Mouse (Mus musculus): ENCODE results near the gene Ccnd1.

Gene Ccnd1

GRCm38 (mm10) chr7:144938661-144939343 lies 923 bp downstream of the Ccnd1 start:
- no peak for DNase-seq

GRCm38 (mm10) chr7:144937899-144938517 lies 1.7 kb downstream of the Ccnd1 start:
- DNase-seq = no peak

GRCm38 (mm10) chr7:144937490-144937889 lies 2.2 kb downstream of the Ccnd1 start:
- DNase-seq = peak; percentile 73 to 85

- DNase-seq = no peak
These were observed 3.3 kb downstream of the Ccnd1 start for GRCm38 (mm10) chr7:144936311-144936880.

GRCm38 (mm10) chr7:144935563-144935962 lies 4.2 kb downstream of the Ccnd1 start:
- no peak for DNase-seq

- no peak for DNase-seq
These were observed 4.8 kb downstream of the Ccnd1 start for GRCm38 (mm10) chr7:144934901-144935300.

GRCm38 (mm10) chr7:144933796-144934195 lies 5.9 kb downstream of the Ccnd1 start:
- DNase-seq = no peak

GRCm38 (mm10) chr7:144933336-144933735 lies 6.4 kb downstream of the Ccnd1 start:
- no peak for DNase-seq

- no peak for DNase-seq
These were observed 7.3 kb downstream of the Ccnd1 start for GRCm38 (mm10) chr7:144932389-144932937.

GRCm38 (mm10) chr7:144931778-144932177 lies 7.9 kb downstream of the Ccnd1 start:
- DNase-seq = no peak

- DNase-seq = no peak
These were observed 9.8 kb downstream of the Ccnd1 start for GRCm38 (mm10) chr7:144929931-144930330.

- no peak for DNase-seq
These were observed 10.2 kb downstream of the Ccnd1 start for GRCm38 (mm10) chr7:144929506-144929905.

GRCm38 (mm10) chr7:144928889-144929210 lies 10.9 kb downstream of the Ccnd1 start:
- no peak for DNase-seq

GRCm38 (mm10) chr7:144928009-144928888 lies 11.5 kb downstream of the Ccnd1 start:
- no peak for DNase-seq

GRCm38 (mm10) chr7:144927591-144927990 lies 12.1 kb downstream of the Ccnd1 start:
- no peak for DNase-seq

GRCm38 (mm10) chr7:144918823-144919222 lies 20.9 kb downstream of the Ccnd1 start:
- no peak for DNase-seq

GRCm38 (mm10) chr7:144914948-144915750 lies 24.6 kb downstream of the Ccnd1 start, which contains the start of gene LTO1:
LTO1 (plus strand) TSS chr7:144915100.
- peak; percentile 85 to 90 for DNase-seq

- no peak for DNase-seq
These were observed 25.3 kb downstream of the Ccnd1 start for GRCm38 (mm10) chr7:144914296-144914947.

GRCm38 (mm10) chr7:144912897-144913296 lies 26.8 kb downstream of the Ccnd1 start:
- DNase-seq = no peak

- no peak for DNase-seq
These were observed 28.6 kb downstream of the Ccnd1 start for GRCm38 (mm10) chr7:144911121-144911520.

GRCm38 (mm10) chr7:144908705-144909104 lies 31.0 kb downstream of the Ccnd1 start:
- DNase-seq = no peak

- DNase-seq = no peak
These were observed 31.9 kb downstream of the Ccnd1 start for GRCm38 (mm10) chr7:144907793-144908192.
